Mouse (Mus musculus): ENCODE results near the gene Nemf.

GRCm38 (mm10) chr12:69279931-69280469, 77.0 kb downstream of the Nemf start:
- TF ChIP-seq CTCF (IDR thresholded peaks at IDR 0.05; ENCODE audit: control insufficient read depth, insufficient read depth, insufficient read length) (no peak), FOSL1 (IDR thresholded peaks at IDR 0.05; ENCODE audit: insufficient read depth, low read length, poor library complexity, severe bottlenecking) (no peak), USF1 (IDR thresholded peaks at IDR 0.05; ENCODE audit: low read depth) (no peak), CEBPB (IDR thresholded peaks at IDR 0.05; ENCODE audit: low read depth) (no peak)
